Mouse (Mus musculus) lung, postnatal 25 days (tissue): ENCODE results near the gene Tmprss9.

Experiments
- DNase-seq: peaks from one replicate; pipeline ENCODE4 v3.0.0; 2022; ENCODE audit warnings: low spot score

Gene Tmprss9

DNA sequence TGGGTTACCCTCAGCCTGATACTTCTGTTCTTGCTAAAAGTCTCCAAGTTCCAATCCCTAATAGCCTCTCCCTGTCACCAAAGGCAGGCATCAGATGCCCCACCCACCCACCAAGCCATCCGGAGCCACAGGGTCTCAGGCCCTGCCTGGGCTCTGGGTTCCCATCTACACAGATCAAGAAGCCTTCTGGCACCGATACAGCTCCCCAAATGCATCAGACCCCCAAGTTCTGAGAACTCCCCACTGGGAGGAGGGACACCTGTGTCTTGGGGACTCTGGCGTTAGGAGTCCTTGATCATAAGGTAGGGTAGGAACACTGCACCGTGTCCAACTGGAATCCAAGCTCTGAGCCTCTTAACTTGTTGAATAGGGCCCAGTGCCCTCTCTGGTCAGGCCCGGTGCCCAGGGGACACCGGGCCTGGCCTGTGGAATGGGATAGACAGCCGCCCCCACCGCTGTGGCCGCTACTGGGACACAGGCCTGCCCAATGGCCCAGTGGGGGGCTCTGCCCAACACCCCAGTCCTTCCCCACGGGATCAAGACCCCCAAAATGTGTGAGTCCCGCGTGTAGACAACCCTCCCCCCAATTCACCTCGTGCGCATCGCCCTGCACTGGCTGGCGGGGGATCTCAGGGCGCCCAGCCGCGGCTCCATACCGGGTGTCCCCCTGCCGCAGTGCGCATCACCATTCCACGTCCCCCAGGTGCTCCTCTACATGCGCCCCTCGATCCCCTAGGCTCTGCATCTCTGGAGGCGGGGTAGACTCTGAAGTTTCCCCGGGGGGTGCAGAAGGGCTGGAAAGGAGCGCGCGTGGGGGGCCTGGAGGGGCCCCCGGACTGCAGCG, 28.3 kb upstream of the Tmprss9 start:
- no peak for DNase-seq

DNA sequence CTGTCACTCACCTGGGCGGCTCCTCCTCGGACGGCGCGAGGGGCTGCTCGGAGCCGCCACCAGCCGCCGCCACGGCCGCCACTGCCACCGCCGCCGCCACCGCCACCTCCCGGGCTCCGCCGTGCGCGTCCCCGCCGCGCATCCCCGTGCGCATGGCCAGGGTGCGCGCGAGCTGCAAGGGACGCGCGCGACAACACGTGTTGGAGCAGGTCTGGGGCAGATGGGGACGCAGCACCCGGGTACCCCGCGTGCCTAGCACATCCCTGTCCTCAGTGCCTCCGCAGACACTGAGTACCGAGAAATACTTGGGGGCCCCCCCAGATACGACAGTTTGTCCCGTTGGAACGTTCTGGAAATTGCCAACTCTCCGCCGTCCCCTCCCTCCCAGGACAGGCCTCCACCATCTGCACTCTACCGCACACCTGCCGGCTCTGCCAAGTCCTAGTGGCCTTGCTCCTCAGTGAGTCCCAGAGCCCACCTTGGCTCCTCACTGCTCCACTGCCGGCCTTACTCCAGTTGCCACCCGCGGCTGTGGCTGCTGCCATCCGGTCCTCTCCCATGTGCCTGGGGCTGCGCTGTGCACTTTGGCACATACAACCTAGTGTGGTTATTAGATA, 27.6 kb upstream of the Tmprss9 start, which contains the start of gene Lingo3:
Gene Lingo3, minus strand, starts transcription at position 109 of the 617 bp plus-strand sequence.
- no peak for DNase-seq

DNA sequence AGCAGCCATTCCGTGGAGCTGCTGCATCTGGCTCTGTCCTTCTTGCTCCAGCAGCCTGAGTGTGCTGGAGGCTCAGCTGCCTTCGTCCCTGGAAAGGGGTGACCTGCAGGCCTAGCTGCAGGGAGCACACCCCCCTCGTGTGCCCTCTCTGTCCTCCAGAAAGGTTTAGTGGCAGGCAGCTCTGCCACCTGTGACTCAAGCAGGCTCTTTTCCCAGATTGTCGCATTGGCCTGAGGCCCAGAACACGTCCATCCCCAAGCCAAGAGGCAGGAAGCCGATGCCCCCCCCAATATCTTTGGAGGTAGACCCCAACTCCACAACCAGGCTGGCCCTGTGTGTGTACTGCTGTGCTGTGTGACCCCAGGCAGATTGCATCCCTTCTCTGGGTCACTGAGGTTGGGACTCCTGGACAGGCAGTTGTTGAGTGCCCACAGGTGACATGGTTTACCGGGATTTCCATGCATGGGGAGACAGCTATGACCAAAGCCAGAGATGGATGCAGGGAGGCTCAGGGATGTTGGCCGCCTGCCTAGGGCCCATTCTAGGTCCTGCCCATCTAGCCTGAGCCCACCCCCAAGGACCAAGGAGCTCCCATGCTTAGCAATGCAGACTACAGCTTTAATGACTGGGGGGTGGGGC, 26.5 kb upstream of the Tmprss9 start:
- DNase-seq, result no peak

DNA sequence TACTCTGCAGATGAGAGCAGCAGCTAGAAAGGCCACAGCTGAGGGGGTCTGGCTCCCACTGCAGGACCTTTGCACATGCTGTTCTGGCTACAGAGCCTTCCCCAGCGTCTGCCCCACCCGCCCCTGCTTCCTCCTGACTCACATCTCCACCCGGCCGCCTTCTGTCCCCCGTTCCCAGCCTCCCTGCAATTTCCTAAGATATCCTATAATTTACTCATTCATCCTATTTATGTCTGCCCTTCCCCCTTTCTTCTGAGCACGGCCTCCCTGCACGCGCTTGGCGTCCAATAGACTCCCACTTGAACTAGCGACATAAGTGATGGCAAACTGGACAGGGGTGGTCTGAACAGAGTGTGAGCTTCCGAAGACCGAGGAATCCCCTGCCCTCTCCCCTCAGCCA, 25.9 kb upstream of the Tmprss9 start:
- no peak for DNase-seq

DNA sequence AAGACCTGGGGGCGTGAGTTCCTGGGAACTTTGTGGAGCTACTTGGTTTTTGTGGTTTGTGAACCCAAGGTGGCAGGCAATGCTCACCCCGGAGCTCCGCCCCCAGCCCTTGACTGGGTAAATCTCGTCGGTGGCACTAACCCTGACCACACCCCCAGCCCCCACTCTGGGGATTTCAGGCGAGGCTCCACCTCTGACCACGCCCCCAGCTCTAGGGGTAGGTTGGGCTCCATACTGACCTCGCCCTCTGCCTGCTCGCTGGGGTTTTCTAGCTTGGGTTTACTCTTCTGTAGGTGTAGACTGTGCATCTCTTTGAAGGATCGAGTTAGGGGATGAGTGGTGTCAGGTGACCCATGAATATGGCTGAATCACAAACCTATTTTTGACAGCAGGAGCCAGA, 23.1 kb upstream of the Tmprss9 start:
- DNase-seq, result peak; percentile 61

DNA sequence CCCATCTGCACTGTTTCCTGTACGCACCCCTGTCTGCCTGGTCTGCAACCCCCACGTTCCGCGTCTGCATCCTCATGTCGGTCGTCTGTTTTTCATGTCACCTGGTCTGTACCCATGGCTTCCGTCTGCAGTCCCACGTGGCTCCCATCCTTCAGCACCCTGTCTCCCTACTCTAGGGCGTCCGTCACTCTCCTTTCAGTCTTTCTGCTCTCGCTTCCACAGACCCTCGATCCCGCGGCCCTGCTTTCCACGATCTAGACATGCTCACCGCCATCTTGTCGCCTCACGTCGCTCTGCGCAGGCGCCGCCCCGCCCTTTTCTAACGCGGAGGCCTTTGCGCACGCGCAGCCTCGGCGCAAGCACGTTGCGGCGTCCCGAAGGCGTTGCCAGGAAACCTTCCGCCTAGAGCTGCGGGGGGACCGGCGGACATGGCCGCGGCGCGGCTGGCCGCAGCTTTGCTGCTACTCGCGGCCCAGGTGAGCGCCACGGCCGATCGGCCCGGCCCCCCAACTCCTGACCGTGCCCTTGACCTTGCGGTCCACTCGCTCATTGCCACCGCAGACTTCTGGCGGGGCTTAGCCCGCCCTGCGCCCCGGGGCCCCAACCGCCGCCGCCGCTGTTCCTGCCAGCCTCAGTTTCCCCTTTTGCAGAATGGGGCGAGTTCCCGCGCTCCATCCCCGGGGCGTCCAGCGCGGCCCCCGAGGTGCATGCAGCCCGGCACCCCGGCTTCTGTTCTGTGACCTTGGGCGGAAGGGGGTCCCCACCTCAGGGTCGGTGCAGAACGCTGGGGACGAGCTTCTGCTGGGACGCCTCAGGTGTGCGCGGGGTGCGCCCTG, 16.5 kb upstream of the Tmprss9 start, which contains the start of the genes Lsm7 and Sppl2b:
Gene Lsm7, minus strand, starts transcription at position 297 of the 836 bp plus-strand sequence.
Gene Sppl2b, plus strand, starts transcription at position 363 of the 836 bp plus-strand sequence.
- peak; percentile 96 for DNase-seq

DNA sequence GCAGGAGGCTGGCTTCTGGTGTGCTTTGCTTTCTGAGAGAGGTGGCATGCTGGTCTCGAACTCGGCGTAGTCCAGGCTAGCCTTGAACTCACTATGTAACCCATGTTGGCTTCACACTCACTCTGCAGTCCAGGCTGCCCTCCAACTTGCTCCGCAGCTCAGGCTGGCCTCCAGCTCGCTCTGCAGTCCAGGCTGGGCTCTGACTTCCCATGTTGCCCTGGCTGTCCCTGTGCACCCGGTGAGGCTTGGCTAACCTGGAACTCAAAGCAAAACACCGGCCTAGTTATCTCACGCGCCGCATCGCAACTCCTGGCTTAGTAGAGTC, 15.9 kb upstream of the Tmprss9 start:
- no peak for DNase-seq

DNA sequence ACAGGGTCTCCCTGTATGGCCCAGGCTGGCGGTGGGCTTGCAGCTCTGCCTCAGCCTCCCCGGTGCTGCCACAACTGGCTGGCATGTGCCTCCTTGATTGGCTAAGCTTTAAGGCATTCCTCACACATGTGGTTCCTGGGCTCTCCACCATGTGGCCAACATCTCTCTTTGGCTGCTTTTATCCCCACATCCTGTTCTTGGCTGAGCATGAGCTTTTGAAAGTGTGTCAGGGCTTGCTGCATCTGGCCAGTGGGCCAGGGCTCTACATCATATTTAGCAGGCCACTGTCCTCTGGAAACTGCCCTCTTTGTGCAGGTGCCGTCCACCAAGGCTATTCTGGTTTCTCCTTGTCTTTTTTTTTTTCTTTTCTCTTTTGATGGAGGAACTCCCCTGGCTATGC, 15.4 kb upstream of the Tmprss9 start:
- no peak for DNase-seq

DNA sequence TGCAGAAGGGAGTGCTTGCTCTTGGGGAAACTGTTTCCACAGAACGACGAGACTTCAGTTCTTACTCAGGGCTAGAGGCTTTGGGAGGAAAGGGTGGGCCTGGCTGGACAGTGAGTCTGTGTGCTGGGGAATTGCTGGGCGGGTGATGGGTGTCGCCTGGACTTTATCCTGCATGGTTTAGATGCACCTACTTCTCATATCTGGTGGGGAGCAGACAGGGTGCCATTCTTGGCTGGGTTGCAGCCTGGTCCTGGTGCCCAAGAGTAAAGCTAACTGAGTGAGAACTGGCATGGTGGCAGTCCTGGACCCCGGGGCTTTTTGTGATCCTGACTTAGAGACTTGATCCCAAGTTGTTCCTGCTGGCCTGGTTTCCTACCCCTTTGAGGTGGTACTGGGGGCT, 14.7 kb upstream of the Tmprss9 start:
- DNase-seq, result no peak

DNA sequence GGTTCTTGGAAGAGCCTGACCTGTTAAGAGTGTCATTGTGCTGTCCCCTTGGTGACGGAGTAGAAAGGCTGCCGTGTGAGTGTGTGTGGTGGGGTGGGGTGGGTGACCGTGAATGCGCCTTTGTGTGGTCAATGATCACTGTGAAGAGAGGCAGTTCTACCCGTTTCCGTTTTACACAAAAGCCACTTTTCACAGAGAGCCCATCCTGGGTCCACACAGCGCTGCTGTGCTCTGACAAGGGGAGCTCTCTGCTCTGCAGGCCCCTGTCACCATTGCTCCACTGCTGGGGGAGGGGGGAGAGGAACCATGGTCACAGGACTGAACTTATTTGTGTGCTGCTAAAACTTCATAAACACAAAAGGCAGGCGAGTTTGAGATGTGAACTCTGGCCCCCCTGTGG, 14.3 kb upstream of the Tmprss9 start:
- DNase-seq, result no peak

DNA sequence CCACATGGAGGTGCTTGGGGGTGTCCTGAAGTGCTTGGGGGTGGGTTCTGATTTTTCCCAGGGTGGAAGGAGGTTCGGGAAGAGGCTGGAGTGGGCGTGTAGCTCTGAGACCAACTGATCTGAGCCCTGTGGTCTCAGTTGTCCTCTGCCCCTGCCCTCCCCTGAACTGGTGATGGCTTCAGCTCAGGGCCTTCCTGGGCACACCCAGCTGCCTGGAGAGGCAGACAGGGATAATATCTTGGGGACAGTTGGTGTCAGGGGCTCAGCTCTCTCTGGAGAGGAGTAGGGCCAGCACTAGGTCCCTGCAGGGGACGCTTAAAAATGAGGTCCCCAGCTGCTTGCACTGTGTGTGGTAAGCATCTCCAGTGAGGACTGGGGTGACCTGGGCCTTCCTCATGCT, 13.8 kb upstream of the Tmprss9 start:
- DNase-seq, result no peak

DNA sequence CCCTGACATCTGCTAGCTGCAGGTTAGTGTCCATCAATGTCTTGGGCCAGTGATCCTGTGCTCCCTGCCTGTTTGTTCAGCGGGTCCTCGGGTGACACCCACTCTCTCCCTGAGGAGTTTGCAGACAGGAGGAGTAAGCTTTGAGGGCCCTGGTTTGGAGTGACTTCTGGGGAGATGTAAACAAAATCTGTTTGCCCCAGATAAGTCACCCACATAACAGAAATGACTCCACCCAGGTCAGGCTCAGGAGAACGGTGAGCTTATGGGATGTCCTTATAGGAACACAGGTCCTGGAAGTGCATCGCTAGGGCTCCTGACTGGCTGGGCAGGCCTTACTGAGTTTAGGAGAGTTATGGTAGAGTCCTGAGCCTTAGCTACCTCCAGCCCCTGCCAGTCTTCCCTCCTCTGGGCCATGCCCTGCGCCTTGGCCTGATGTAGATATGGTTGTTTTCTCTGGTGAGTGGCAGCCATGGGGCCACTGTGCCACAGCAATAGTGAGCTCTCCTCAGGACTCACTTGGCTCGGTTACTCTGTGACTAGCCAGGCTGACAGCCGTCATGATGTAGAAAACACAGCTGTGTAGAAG, 13.2 kb upstream of the Tmprss9 start:
- DNase-seq, result no peak

DNA sequence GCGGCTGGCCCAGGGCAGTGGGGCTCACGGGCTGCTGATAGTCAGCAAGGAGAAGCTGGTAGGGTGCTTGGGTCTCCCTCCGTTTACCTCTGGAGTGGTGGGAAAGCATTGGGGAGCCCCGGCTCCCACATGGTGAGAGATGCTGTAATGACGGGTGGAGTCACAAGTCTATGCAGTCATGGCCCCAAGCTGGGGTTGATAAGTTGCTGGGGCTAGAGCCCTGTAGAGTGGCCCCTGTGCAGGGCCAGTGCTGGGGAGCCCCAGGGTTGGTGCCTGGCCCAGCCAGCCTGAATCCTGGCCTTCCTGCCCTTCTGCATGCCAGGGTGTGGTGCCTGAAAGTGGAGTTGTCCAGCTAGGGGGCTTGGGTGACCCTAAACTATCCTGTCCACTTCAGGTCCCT, 9.3 kb upstream of the Tmprss9 start:
- no peak for DNase-seq

DNA sequence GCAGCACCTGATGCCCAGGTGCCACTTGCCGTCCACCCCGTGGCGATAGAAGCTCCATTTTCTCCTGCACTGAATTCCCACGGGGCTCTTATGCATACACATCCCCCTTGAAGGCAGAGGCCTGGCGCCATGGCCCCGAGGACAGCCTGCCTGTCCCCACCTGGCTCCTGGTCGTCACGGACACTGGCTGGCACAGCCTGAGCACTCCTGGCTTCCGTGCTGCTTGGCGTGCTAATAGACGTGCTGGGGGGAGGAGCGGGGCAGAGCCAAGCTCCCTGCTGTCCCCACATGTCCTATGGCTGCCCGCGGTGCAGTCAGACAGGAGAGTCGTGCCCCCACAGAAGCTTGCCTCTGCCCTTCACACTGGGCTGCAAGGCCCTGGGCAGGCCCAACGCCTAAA, 7.2 kb upstream of the Tmprss9 start:
- DNase-seq, result no peak

DNA sequence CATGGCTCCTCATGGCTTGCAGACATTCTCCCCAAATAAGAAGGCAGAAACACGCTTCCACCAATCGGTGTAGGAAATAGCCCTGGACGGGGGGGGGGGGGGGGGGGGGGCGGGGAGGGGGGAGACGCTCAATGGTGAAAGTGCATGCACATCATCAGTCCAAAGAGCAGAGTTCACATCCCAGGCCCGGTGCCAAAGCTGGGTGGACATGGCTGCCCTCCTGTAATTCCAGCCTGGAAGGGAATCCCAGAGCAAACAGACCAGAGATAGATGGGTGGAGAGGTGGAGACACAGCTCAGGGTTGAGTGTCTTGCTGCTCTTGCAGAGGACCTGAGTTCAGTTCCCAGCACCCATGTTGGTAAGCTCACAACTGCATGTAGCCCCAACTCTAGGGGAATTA, 655 bp upstream of the Tmprss9 start:
- no peak for DNase-seq

DNA sequence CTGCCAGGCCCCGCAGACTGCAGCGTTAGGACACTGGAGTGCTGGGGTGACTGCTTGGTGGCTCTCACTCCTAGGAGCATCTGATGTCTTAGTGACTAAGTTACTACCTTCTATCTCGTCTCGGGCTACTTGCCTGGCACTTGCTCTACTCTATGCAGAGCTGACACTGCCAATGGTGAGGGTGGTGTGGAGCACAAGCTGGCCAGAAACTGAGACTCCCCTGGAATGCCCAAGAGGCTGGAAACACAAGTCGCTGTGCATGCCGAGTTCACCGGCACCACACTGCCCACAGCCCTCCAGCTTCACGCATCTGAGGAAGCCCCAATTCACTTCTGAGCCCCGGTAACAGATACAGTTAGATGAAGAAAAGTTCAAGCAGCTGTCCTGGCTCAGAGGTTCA, 2.4 kb downstream of the Tmprss9 start:
- no peak for DNase-seq

DNA sequence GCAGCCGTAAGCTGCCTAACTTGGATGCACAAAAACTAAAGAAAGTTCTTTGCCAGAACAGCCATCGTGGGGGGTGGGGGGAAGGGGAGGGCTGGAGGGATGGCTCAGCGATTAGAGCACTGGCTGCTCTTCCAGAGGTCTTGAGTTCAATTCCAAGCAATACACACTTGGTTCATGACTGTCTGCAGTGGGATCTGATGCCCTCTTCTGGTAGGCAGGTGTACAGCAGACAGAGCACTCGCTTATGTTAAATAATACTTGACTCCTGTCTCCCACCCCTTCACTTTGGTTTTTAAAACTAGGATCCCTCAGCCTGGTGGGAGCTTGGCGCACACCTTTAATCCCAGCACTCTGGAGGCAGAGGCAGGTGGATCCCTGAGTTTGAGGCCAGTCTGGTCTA, 4.4 kb downstream of the Tmprss9 start:
- peak; percentile 56 for DNase-seq

DNA sequence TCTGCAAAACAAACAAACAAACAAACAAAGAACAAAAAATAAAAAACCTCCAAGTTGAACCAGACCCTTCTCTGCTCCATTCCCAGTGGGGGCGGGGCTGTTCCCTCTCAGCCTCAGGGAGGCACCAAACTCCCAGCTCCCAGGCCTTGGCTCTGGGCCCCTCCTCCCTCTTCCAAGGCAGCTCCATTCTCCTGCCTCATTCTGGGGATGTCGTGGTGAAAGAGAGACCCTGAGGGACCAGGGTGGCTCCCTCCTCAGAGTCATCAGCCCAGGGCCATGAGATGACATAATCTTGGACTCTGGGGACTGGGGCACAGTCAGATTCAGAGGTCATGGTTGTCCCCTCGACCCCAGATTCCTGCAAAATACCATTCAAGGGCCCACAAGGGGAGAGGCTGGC, 4.9 kb downstream of the Tmprss9 start:
- no peak for DNase-seq

DNA sequence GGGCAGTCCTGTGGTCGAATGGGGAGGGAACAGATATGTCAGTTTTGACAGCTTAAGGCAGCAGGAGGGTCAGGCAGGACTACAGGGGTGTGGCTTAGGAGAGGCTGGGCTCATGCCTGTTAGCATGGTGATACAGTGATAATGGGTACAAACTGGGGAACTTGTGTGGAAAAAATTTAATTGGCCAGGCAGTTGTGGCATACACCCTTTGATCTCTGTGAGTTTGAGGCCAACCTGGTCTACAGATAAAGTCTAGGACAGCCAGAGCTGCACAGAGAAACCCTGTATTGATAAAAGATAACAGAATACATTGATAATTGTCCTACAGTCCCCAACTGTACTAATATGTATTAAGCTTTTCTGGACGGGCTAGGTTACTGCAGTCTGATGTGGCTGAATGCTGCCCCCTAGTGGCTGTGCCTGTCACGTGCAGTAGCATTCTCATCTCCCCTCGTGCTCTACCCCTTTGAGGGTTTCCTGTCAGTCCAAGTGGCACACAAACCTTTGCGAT, 8.5 kb downstream of the Tmprss9 start:
- DNase-seq, result peak; percentile 70

DNA sequence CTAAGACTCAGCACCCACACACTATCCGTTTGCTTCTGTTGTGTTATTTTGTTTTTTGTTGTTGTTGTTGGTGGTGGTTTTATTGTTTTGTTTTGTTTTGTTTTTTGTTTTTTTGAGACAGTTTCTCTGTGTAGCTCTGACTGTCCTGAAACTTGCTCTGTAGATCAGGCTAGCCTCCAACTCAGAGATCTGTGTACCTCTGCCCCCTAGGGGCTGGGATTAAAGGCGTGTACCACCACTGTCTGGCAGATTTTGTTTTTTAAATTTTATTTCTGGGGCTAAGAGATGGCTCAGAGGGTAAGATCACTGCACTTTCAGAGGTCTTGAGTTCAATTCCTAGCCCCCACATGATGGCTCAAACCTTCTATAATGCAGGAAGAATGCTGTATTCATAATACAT, 9.3 kb downstream of the Tmprss9 start:
- DNase-seq, result no peak

DNA sequence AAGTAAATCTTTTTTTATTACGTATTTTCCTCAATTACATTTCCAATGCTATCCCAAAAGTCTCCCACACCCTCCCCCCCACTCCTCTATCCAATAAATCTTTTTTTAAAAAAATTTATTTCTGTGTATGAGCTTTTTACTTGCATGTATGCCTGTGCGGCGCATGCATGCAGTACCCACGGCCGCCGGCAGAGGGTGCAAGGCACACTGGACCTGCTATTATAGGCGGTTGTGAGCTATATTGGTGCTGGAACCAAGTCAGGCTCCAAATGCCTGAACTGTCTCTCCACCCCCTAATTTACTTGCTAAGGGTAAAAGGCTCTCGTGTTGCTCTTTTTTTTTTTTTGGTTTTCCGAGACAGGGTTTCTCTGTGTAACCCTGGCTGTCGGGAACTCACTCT, 9.7 kb downstream of the Tmprss9 start:
- peak; percentile 69 for DNase-seq

DNA sequence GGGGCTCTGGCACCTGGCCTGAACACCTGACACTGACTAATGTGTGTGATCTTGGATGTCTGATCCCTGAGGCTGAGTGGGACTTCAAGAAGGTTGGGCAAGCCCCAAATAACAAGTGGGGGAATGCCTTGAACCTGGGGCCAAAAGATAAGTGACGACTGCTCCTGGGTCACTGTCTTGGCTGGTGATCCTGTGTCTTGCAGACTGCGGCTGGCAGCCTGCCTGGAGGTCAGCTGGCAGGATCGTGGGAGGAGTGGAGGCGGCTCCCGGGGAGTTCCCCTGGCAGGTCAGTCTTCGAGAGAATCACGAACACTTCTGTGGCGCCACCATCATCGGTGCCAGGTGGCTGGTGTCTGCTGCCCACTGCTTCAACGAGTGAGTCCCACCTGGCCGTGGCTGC, 15.5 kb downstream of the Tmprss9 start:
- DNase-seq, result peak; percentile 33
